Mouse (Mus musculus) liver, embryonic 14.5 days (tissue): ENCODE measurements at regions not wholly inside any gene's neighbourhood (a gene's known extent, or its start where the extent isn't known, plus 50 kb on each side); places are given as distances from the start of the nearest gene placed in this dataset.

Experiments used
- CTCF ChIP-seq: IDR thresholded peaks from 2 replicates; pipeline ENCODE4 v1.5.1; 2016; ENCODE audit warnings: antibody characterized with exemption, low read depth, control low read depth
- EP300 ChIP-seq: IDR thresholded peaks from 2 replicates; pipeline ENCODE4 v1.6.1; 2016; ENCODE audit warnings: antibody characterized with exemption, low read depth

- TF ChIP-seq CTCF (no peak), EP300 (no peak)
Measured at GRCm38 (mm10) chr13:80992342-80992741, 109.2 kb downstream of the Arrdc3 start.
